Mouse (Mus musculus): ENCODE measurements around the gene Tada3. TPM values are rescaled to one million over a fixed set of nuclear protein-coding genes. Genes with fewer than 3 reads are reported as not detected.
A peak's percentile ranks its signal among the peaks of the same experiment; 100 is the strongest.

Gene Tada3
- polyA plus RNA-seq, 1 experiment = 25.7 TPM

DNA sequence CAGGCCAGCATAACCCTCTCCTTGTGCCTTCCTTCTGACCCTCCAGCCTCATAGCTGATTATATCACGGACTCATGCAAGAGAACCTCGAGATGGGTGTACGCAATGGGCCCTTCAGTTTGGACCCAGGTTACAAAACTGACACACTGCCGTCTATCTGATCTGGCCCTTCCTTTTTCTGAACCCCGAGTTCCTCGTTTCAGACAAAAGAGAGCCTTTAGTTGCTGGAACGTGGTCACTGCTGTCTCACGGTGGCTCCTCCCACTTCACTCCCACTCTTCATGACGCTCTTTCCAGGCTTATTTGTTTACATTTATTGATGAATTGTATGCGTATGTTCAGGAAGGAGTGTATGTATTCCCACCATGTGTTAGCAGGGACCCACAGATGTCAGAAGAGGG lies 26.0 kb downstream of the Tada3 start:
- no peak for DNase-seq
- Histone ChIP-seq H3K4me1 (ENCODE audit: control insufficient read depth, insufficient read depth, low read length) (0 out of 2 replicates have a peak, but pooled peaks cover 2% of the 10 kb centered on the region), H3K4me3 (replicated peaks; ENCODE audit: extremely low read depth, low read depth, low read length) (no peak overlapping the region)
- TF ChIP-seq POLR2A (IDR thresholded peaks at IDR 0.05; ENCODE audit: borderline replicate concordance, extremely low read depth, low read depth, low read length) (no peak), CTCF (IDR thresholded peaks at IDR 0.05; ENCODE audit: insufficient read depth, low read length) (no peak)
- 44% methylated on average over 10 of the region's 10 CpGs for WGBS

DNA sequence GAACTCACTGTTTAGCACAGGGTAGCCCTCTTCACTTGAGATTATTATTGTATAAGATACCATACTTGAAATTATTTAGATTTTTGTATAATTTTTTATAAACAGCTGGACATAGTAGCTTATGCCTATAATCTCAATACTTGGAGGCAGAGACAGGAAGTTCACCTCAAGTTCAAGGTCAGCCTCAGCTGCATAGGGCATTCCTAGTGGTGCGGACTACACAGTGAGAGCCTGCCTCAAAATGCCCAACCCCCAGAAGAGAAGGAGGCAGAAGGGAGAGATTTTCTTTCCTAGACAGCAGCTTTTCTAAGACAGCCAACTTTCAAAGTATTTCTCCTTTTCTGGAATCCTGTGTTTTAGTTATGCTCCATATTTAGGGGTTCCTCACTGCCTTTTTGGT lies 26.5 kb downstream of the Tada3 start:
- Histone ChIP-seq H3K4me3 (replicated peaks; ENCODE audit: extremely low read depth, low read depth, low read length) (no peak overlapping the region), H3K4me1 (ENCODE audit: control insufficient read depth, insufficient read depth, low read length) (0 out of 2 replicates have a peak, but pooled peaks cover 2% of the 10 kb centered on the region)
- TF ChIP-seq POLR2A (IDR thresholded peaks at IDR 0.05; ENCODE audit: borderline replicate concordance, extremely low read depth, low read depth, low read length) = no peak
- no peak for TF ChIP-seq CTCF (IDR thresholded peaks at IDR 0.05; ENCODE audit: insufficient read depth, low read length)
- no peak for DNase-seq
- WGBS = 91% methylated on average over 1 of the region's 1 CpGs

GRCm38 (mm10) chr6:113350538-113350937 lies 27.1 kb downstream of the Tada3 start:
- H3K4me1 ChIP-seq (ENCODE audit: control insufficient read depth, insufficient read depth, low read length) = 0 out of 2 replicates have a peak, but pooled peaks cover 2% of the 10 kb centered on the region
- DNase-seq = no peak
- no peak overlapping the region for H3K4me3 ChIP-seq (replicated peaks; ENCODE audit: extremely low read depth, low read depth, low read length)
- TF ChIP-seq POLR2A (IDR thresholded peaks at IDR 0.05; ENCODE audit: borderline replicate concordance, extremely low read depth, low read depth, low read length) = no peak
- TF ChIP-seq CTCF (IDR thresholded peaks at IDR 0.05; ENCODE audit: insufficient read depth, low read length) = no peak

GRCm38 (mm10) chr6:113346897-113347296 lies 30.8 kb downstream of the Tada3 start:
- Histone ChIP-seq H3K4me3 (replicated peaks; ENCODE audit: extremely low read depth, low read depth, low read length) (no peak overlapping the region), H3K4me1 (ENCODE audit: control insufficient read depth, insufficient read depth, low read length) (peaks cover 12% of the 10 kb centered on the region)
- no peak for TF ChIP-seq POLR2A (IDR thresholded peaks at IDR 0.05; ENCODE audit: borderline replicate concordance, extremely low read depth, low read depth, low read length)
- no peak for TF ChIP-seq CTCF (IDR thresholded peaks at IDR 0.05; ENCODE audit: insufficient read depth, low read length)
- DNase-seq = no peak
- WGBS = 76% methylated on average over 4 of the region's 4 CpGs

GRCm38 (mm10) chr6:113344321-113344720 lies 33.4 kb downstream of the Tada3 start:
- peak; percentile 82 for DNase-seq
- no peak overlapping the region for H3K4me3 ChIP-seq (replicated peaks; ENCODE audit: extremely low read depth, low read depth, low read length)
- TF ChIP-seq POLR2A (IDR thresholded peaks at IDR 0.05; ENCODE audit: borderline replicate concordance, extremely low read depth, low read depth, low read length) = no peak
- TF ChIP-seq CTCF (IDR thresholded peaks at IDR 0.05; ENCODE audit: insufficient read depth, low read length) = no peak
- 16% methylated on average over 2 of the region's 2 CpGs for WGBS
- peaks cover 14% of the 10 kb centered on the region for H3K4me1 ChIP-seq (ENCODE audit: control insufficient read depth, insufficient read depth, low read length)

- peak; percentile 82 for DNase-seq
- H3K4me1 ChIP-seq (ENCODE audit: control insufficient read depth, insufficient read depth, low read length) = peaks cover 14% of the 10 kb centered on the region
- TF ChIP-seq POLR2A (IDR thresholded peaks at IDR 0.05; ENCODE audit: borderline replicate concordance, extremely low read depth, low read depth, low read length) (peak; percentile 77), CTCF (IDR thresholded peaks at IDR 0.05; ENCODE audit: insufficient read depth, low read length) (no peak)
- H3K4me3 ChIP-seq (replicated peaks; ENCODE audit: extremely low read depth, low read depth, low read length) = peak within 1 kb of the TSS; percentile 77
- WGBS = 7% methylated on average over 32 of the region's 32 CpGs
Measured at GRCm38 (mm10) chr6:113343177-113344092, 34.2 kb downstream of the Tada3 start, which contains the start of gene Camk1. Camk1 (minus strand) TSS chr6:113343984.

- 28% methylated on average over 4 of the region's 7 CpGs for WGBS
- H3K4me3 ChIP-seq (replicated peaks; ENCODE audit: extremely low read depth, low read depth, low read length) = no peak overlapping the region
- peaks cover 14% of the 10 kb centered on the region for H3K4me1 ChIP-seq (ENCODE audit: control insufficient read depth, insufficient read depth, low read length)
- DNase-seq = no peak
- no peak for TF ChIP-seq POLR2A (IDR thresholded peaks at IDR 0.05; ENCODE audit: borderline replicate concordance, extremely low read depth, low read depth, low read length)
- TF ChIP-seq CTCF (IDR thresholded peaks at IDR 0.05; ENCODE audit: insufficient read depth, low read length) = no peak
Measured at GRCm38 (mm10) chr6:113342297-113342696, 35.4 kb downstream of the Tada3 start.

DNA sequence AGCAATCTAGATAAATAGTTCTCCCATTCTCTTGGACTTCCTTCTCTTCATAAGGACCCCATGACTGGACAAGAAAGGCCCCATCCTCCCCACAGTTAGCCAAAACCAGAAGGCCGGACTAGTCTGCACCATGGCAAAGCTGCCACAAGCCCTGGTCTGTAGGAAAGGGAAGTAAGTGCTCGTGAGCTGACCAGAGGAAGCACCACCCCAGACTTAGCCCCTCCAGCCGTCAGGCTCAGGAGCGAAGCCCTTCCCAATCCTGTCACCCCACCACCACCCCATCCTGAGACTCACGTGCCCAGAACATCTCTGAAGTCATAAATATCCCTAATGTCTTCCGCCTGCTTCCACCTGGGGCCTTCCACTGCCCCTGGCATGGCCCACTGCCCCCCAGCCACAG lies 36.1 kb downstream of the Tada3 start:
- no peak for DNase-seq

DNA sequence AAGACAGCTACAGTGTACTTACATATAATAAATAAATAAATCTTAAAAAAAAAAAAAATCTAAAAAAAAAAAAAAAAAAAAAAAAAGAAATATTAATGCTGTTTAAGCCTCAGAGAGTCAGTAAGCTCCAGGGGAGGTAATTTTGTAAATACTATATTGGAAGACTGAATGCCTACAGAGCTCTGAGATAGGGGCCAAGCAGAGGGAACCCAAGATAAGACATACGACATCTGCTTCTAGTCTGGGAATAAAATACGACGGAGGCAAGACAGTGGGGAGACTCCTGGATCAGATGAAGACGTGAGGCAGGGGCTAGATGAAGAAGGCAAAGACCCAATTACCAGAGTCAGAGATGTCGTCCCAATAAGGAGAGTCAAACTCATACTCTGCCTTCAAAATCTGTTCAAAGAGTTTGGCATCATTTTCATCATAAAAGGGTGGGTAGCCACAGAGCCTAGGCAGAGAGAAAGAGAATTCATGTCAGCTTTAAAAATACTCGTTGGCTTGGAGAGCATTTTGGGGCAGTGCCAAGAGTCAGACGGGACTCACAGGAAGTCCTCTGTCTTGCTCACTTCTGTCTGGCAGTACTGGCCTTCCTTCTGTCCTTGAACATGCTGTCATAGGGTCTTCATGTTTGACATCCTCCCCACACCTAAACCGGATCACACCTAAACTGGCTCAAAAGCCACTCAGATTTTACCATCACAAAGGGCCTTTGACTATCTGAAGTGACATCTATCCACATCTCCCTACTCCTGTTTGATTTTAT lies 40.6 kb downstream of the Tada3 start:
- TF ChIP-seq POLR2A (IDR thresholded peaks at IDR 0.05; ENCODE audit: borderline replicate concordance, extremely low read depth, low read depth, low read length) = no peak
- no peak for TF ChIP-seq CTCF (IDR thresholded peaks at IDR 0.05; ENCODE audit: insufficient read depth, low read length)
- DNase-seq = no peak
- Histone ChIP-seq H3K4me1 (ENCODE audit: control insufficient read depth, insufficient read depth, low read length) (peaks cover 6% of the 10 kb centered on the region), H3K4me3 (replicated peaks; ENCODE audit: extremely low read depth, low read depth, low read length) (no peak overlapping the region)
- 38% methylated on average over 8 of the region's 8 CpGs for WGBS

More for the DNA sequence above, 36.1 kb downstream of the Tada3 start:
- TF ChIP-seq CTCF (IDR thresholded peaks at IDR 0.05; ENCODE audit: insufficient read depth, low read length) (no peak), POLR2A (IDR thresholded peaks at IDR 0.05; ENCODE audit: borderline replicate concordance, extremely low read depth, low read depth, low read length) (no peak)
- 69% methylated on average over 6 of the region's 6 CpGs for WGBS
- Histone ChIP-seq H3K4me3 (replicated peaks; ENCODE audit: extremely low read depth, low read depth, low read length) (no peak overlapping the region), H3K4me1 (ENCODE audit: control insufficient read depth, insufficient read depth, low read length) (peaks cover 14% of the 10 kb centered on the region)

All from lung, adult 2 months (tissue).